Mouse (Mus musculus) liver, adult 2 months (tissue): Measurements from ENCODE around the gene Slc28a3. TPM values are rescaled to one million over a fixed set of nuclear protein-coding genes. Genes with fewer than 3 reads are reported as not detected.

Experiments
- DNase-seq: peaks from one replicate; pipeline ENCODE4 v3.0.0-alpha.2; 2011; ENCODE audit warnings: low read depth, low spot score; ENCODE audit errors: extremely low read depth
- H3K27ac ChIP-seq: fragments of 200-500 bp; replicated peaks from 2 replicates; pipeline ENCODE4 v1.5.1; 2012; ENCODE audit warnings: low read depth, mild to moderate bottlenecking, control low read depth, inconsistent platforms, low read length; ENCODE audit not compliant: insufficient read depth
- H3K27me3 ChIP-seq: fragments of 200-500 bp; 2 replicates; pipeline ENCODE4 v1.6.1; 2012; ENCODE audit warnings: mild to moderate bottlenecking, moderate library complexity, low read length, inconsistent platforms; ENCODE audit not compliant: control insufficient read depth, insufficient read depth
- H3K36me3 ChIP-seq: fragments of 200-500 bp; 2 replicates; pipeline ENCODE4 v1.6.1; 2012; ENCODE audit warnings: low read length, inconsistent platforms; ENCODE audit not compliant: control insufficient read depth, insufficient read depth
- H3K4me1 ChIP-seq: fragments of 200-500 bp; 2 replicates; pipeline ENCODE4 v1.6.1; 2011; ENCODE audit warnings: low read length; ENCODE audit not compliant: control insufficient read depth, insufficient read depth
- H3K4me3 ChIP-seq: fragments of 200-500 bp; 2 replicates; pipeline ENCODE4 v1.5.1; 2011; ENCODE audit warnings: low read depth, mild to moderate bottlenecking, control low read depth, low read length, moderate library complexity; ENCODE audit not compliant: insufficient read depth
- H3K79me2 ChIP-seq: fragments of 200-500 bp; 2 replicates; pipeline ENCODE4 v1.6.1; 2012; ENCODE audit warnings: inconsistent platforms, mild to moderate bottlenecking, low read length, moderate library complexity; ENCODE audit not compliant: control insufficient read depth, insufficient read depth
- H3K9ac ChIP-seq: fragments of 200-500 bp; 2 replicates; pipeline ENCODE4 v1.6.1; 2012; ENCODE audit warnings: low read depth, mild to moderate bottlenecking, control low read depth, inconsistent platforms, low read length
- CTCF ChIP-seq: fragments of 200-500 bp; IDR thresholded peaks from 2 replicates; pipeline ENCODE4 v1.5.1; 2011; ENCODE audit warnings: low read depth, low read length, control low read depth
- POLR2A ChIP-seq: fragments of 200-500 bp; IDR thresholded peaks from 2 replicates; pipeline ENCODE4 v1.6.1; 2011; ENCODE audit warnings: low read length, control low read depth; ENCODE audit not compliant: insufficient read depth; ENCODE audit errors: extremely low read depth
- WGBS: fragments of 180-500 bp; shearing (Covaris S2); methylation state at CpG from one replicate; pipeline ENCODE4 v1.1.7; 2018; 5-methylcytosine and 5-hydroxymethylcytosine counted together
- polyA plus RNA-seq: library from polyadenylated mRNA; depleted of rRNA; stranded (reverse); fragments of >200 nt; gene quantifications from 2 replicates; pipeline ENCODE4 v1.2.3, GENCODE M21; 2012
- total RNA-seq: library from RNA; depleted of rRNA; stranded (reverse); fragments of >200 nt; gene quantifications from 2 replicates; pipeline ENCODE4 v1.2.3, GENCODE M21; 2014

Gene Slc28a3
- total and polyA plus RNA-seq, 2 experiments: not detected

DNA sequence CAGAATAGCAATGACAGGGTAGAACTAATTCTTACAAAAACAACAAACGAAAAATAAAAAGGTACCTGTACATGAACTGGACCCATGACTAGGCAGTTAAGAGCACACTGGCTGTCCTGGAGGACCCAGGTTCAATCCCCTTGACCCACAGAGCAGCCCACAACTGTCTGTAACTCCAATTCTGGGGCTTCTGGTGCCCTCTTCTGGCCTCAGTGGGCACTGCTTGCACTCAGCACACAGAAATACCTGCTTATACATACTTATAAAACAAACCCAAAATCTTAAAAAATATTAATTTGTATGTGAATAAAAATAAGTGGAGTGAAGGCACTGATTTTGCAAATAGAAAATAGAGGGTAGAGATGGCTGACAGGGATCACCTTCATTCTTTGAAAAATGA lies 54.7 kb downstream of the Slc28a3 start:
- Histone ChIP-seq H3K27me3 (no peaks in the 10 kb centered on the region), H3K79me2 (no peaks in the 10 kb centered on the region), H3K36me3 (no peaks in the 10 kb centered on the region), H3K4me3 (no peak overlapping the region), H3K27ac (no peak overlapping the region), H3K4me1 (no peaks in the 10 kb centered on the region), H3K9ac (no peak overlapping the region)
- DNase-seq: no peak
- WGBS: 77% methylated on average over 1 of the region's 1 CpGs
- TF ChIP-seq POLR2A: no peak
- peak; percentile 41 for TF ChIP-seq CTCF

GRCm38 (mm10) chr13:58555561-58555960 lies 55.1 kb downstream of the Slc28a3 start:
- DNase-seq: no peak
- 84% methylated on average over 5 of the region's 5 CpGs for WGBS
- Histone ChIP-seq H3K27ac (no peak overlapping the region), H3K79me2 (no peaks in the 10 kb centered on the region), H3K4me1 (no peaks in the 10 kb centered on the region), H3K4me3 (no peak overlapping the region), H3K9ac (no peak overlapping the region), H3K27me3 (no peaks in the 10 kb centered on the region), H3K36me3 (no peaks in the 10 kb centered on the region)
- TF ChIP-seq CTCF (no peak), POLR2A (no peak)

DNA sequence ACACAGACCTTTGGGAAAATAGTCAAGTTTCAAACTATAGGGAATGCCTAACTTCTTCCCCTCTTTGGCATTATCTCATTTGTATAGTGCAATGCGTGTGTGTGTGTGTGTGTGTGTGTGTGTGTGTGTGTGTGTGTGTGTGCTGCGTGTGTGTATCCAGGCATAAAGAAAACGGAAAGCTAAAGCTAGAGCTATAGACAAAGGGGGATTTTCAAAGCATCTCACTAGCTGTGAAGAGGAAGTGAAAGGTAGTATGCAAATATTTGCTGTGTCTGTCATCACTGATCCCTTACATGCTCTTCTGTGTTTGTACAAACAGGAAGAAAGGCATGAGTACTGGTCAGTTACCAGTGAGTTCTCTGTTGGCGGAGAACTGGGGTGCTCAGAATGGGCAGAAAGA lies 58.8 kb downstream of the Slc28a3 start:
- TF ChIP-seq POLR2A: no peak
- TF ChIP-seq CTCF: no peak
- Histone ChIP-seq H3K79me2 (no peaks in the 10 kb centered on the region), H3K27ac (no peak overlapping the region), H3K4me3 (no peak overlapping the region), H3K36me3 (no peaks in the 10 kb centered on the region), H3K27me3 (no peaks in the 10 kb centered on the region), H3K9ac (no peak overlapping the region), H3K4me1 (no peaks in the 10 kb centered on the region)
- peak; percentile 28 for DNase-seq
- WGBS: 45% methylated on average over 4 of the region's 4 CpGs

DNA sequence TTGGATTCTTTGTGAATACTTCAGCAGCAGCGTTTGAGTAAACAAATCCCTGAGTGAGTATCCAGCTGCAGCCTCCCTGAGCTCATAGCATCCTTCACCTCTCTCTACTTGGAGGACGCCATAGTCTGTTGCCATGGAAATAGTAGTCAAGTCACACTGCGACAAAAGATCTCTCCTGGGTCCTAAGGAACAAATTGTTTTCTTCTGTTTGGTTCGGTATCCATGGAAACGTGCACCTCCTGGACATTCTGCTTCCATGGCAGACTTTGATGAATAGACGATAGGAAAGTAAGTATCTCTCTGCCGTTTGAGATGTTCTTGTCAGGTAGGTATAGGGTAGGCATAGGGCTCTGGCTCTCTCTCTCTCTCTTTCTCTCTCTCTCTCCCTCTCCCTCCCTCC lies 63.1 kb downstream of the Slc28a3 start:
- Histone ChIP-seq H3K27ac (no peak overlapping the region), H3K27me3 (no peaks in the 10 kb centered on the region), H3K36me3 (no peaks in the 10 kb centered on the region), H3K79me2 (no peaks in the 10 kb centered on the region), H3K9ac (no peak overlapping the region), H3K4me3 (no peak overlapping the region), H3K4me1 (no peaks in the 10 kb centered on the region)
- TF ChIP-seq POLR2A (no peak), CTCF (no peak)
- WGBS: 62% methylated on average over 7 of the region's 7 CpGs
- DNase-seq: no peak

DNA sequence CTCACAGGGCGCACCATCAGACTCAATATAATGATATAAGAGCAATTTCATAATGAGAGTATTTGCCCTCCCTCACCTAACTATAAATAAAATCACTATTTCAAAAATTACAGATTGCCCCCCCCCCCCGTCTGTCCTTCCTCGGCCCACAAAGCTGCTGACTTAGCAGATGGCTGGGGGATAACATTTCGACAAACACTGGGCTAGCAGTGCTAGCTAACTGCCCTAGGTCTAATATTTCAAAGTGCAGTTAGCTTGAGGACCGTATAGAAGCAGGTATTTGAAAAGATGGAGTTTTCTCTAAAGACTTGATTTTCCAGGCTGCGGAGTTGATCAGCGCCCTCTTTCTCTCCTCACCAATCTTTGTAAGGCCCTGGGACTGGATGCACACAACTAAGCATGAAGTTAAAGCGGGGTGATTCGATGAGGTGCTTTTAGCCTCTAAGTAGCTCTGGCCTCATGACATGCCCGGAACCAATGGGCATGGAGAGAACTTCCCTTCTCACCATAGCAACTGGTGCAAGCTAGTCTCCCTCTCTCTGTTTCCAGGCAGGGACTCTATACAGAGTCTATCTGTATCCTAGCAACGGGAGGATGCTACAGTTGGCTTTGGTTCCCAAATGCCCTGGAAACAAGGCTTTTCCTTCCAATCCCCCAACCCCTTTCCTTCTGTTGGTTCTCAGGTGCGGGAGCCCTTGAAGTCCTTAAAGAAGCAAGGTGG lies 66.8 kb downstream of the Slc28a3 start:
- Histone ChIP-seq H3K4me3 (no peak overlapping the region), H3K27ac (no peak overlapping the region), H3K79me2 (no peaks in the 10 kb centered on the region), H3K36me3 (no peaks in the 10 kb centered on the region), H3K4me1 (no peaks in the 10 kb centered on the region), H3K9ac (no peak overlapping the region), H3K27me3 (no peaks in the 10 kb centered on the region)
- TF ChIP-seq CTCF (no peak), POLR2A (no peak)
- DNase-seq: no peak
- 64% methylated on average over 12 of the region's 12 CpGs for WGBS

GRCm38 (mm10) chr13:58543066-58543465 lies 67.6 kb downstream of the Slc28a3 start:
- TF ChIP-seq POLR2A: no peak
- peak; percentile 98 for TF ChIP-seq CTCF
- peak; percentile 26 for DNase-seq
- no peaks in the 10 kb centered on the region for H3K27me3 ChIP-seq
- no peaks in the 10 kb centered on the region for H3K4me1 ChIP-seq
- no peak overlapping the region for H3K4me3 ChIP-seq
- H3K9ac ChIP-seq: no peak overlapping the region
- H3K79me2 ChIP-seq: no peaks in the 10 kb centered on the region
- H3K27ac ChIP-seq: no peak overlapping the region
- H3K36me3 ChIP-seq: no peaks in the 10 kb centered on the region
- WGBS: 41% methylated on average over 7 of the region's 7 CpGs
